Mouse (Mus musculus) olfactory bulb, adult 2 months (tissue): ENCODE measurements at regions not wholly inside any gene's neighbourhood (a gene's known extent, or its start where the extent isn't known, plus 50 kb on each side); places are given as distances from the start of the nearest gene placed in this dataset.

Experiments
- H3K27ac ChIP-seq: fragments of 200-500 bp; 2 replicates; pipeline ENCODE4 v1.5.1; 2012; ENCODE audit warnings: low read depth, low read length; ENCODE audit not compliant: insufficient read depth
- H3K4me1 ChIP-seq: fragments of 200-500 bp; 2 replicates; pipeline ENCODE4 v1.6.1; 2012; ENCODE audit warnings: low read length; ENCODE audit not compliant: control insufficient read depth, insufficient read depth
- H3K4me3 ChIP-seq: fragments of 200-500 bp; 2 replicates; pipeline ENCODE4 v1.5.1; 2012; ENCODE audit warnings: mild to moderate bottlenecking, low read depth, low read length, moderate library complexity; ENCODE audit not compliant: insufficient read depth
- CTCF ChIP-seq: fragments of 200-500 bp; IDR thresholded peaks from 2 replicates; pipeline ENCODE4 v1.5.1; 2012; ENCODE audit warnings: low read depth, mild to moderate bottlenecking, low read length, moderate library complexity; ENCODE audit not compliant: insufficient read depth
- POLR2A ChIP-seq: fragments of 200-500 bp; IDR thresholded peaks from 2 replicates; pipeline ENCODE4 v1.6.1; 2012; ENCODE audit warnings: mild to moderate bottlenecking, low read depth, low read length, moderate library complexity; ENCODE audit not compliant: insufficient read depth
- WGBS: fragments of 180-500 bp; shearing (Covaris S2); methylation state at CpG from one replicate; pipeline ENCODE4 v1.1.7; 2018; 5-methylcytosine and 5-hydroxymethylcytosine counted together

GRCm38 (mm10) chr3:78707687-78708086 lies 578.6 kb downstream of the Rapgef2 start:
- TF ChIP-seq POLR2A (no peak), CTCF (no peak)
- Histone ChIP-seq H3K27ac (no peak overlapping the region), H3K4me1 (no peaks in the 10 kb centered on the region), H3K4me3 (no peak overlapping the region)
- WGBS: 89% methylated on average over 1 of the region's 1 CpGs

- TF ChIP-seq POLR2A (no peak), CTCF (no peak)
- Histone ChIP-seq H3K4me3 (no peak overlapping the region), H3K4me1 (no peaks in the 10 kb centered on the region), H3K27ac (no peak overlapping the region)
- WGBS: 18% methylated on average over 5 of the region's 5 CpGs
Observed at GRCm38 (mm10) chr3:78698936-78699335, 587.4 kb downstream of the Rapgef2 start.

GRCm38 (mm10) chr3:78691499-78691898 lies 594.8 kb downstream of the Rapgef2 start:
- no peak overlapping the region for H3K27ac ChIP-seq
- TF ChIP-seq POLR2A (no peak), CTCF (no peak)
- H3K4me3 ChIP-seq: no peak overlapping the region
- H3K4me1 ChIP-seq: no peaks in the 10 kb centered on the region
- 37% methylated on average over 3 of the region's 3 CpGs for WGBS

DNA sequence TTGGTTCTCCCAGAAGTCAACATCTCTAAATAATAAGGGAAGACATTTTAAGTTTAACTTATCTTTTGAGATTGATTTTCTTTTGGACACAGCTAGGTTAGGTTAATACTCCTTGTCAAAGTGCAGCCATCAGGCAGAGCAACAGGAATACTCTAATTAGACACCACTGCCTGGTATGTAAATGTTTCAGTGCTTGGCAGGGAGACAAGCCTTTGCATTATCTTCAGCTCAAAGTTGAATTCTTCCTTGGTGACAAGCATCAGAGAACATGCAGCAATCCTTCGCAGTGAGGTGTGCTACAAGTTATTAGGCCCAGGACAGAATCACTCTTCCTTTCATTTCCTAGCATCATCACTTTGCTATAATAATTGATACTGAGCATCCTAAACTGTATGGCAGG lies 608.7 kb downstream of the Rapgef2 start:
- WGBS: 61% methylated on average over 1 of the region's 1 CpGs
- Histone ChIP-seq H3K27ac (no peak overlapping the region), H3K4me1 (no peaks in the 10 kb centered on the region), H3K4me3 (no peak overlapping the region)
- TF ChIP-seq POLR2A: no peak
- TF ChIP-seq CTCF: no peak

- TF ChIP-seq CTCF (no peak), POLR2A (no peak)
- H3K4me3 ChIP-seq: no peak overlapping the region
- no peaks in the 10 kb centered on the region for H3K4me1 ChIP-seq
- no peak overlapping the region for H3K27ac ChIP-seq
- 55% methylated on average over 2 of the region's 2 CpGs for WGBS
Observed at GRCm38 (mm10) chr3:78676806-78677205, 609.5 kb downstream of the Rapgef2 start.

DNA sequence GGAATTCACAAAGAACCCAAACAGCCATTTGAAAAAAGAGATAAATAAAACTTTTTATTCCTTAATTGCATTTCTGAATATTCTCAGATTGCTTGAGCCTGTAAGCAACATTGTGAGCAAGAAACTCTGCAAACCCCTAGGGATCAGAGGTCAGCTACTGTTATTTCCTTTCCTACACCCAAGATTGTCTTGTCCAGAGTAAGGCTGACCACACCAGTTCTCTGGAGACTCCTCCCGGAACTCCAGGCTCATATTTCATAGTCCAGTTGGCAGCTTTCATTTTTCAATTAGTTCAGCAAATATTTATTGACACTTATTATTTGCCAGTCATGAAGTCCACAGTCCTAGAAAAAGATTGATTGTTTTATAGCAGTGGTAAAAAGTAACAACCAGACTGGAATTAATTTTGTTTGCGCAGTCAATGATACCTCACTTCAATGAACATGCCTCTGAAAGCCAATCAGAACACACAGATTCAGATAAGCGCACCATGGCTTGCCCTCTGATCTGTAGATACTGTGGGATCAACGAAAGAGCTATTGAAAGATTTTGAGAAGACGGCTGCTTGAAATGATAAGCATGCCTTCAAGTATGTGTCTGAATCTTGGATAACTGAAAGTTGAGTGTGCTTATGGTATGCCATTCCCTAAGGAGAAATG lies 611.7 kb downstream of the Rapgef2 start:
- Histone ChIP-seq H3K27ac (no peak overlapping the region), H3K4me1 (no peaks in the 10 kb centered on the region), H3K4me3 (no peak overlapping the region)
- TF ChIP-seq CTCF (no peak), POLR2A (no peak)
- 88% methylated on average over 5 of the region's 5 CpGs for WGBS

- no peaks in the 10 kb centered on the region for H3K4me1 ChIP-seq
- H3K27ac ChIP-seq: no peak overlapping the region
- no peak for TF ChIP-seq POLR2A
- no peak for TF ChIP-seq CTCF
- H3K4me3 ChIP-seq: no peak overlapping the region
Observed at GRCm38 (mm10) chr3:78668050-78668449, 618.3 kb downstream of the Rapgef2 start.

- Histone ChIP-seq H3K27ac (no peak overlapping the region), H3K4me3 (no peak overlapping the region), H3K4me1 (no peaks in the 10 kb centered on the region)
- TF ChIP-seq CTCF (no peak), POLR2A (no peak)
- 77% methylated on average over 4 of the region's 4 CpGs for WGBS
Observed at GRCm38 (mm10) chr3:78667374-78668023, 618.8 kb downstream of the Rapgef2 start.

DNA sequence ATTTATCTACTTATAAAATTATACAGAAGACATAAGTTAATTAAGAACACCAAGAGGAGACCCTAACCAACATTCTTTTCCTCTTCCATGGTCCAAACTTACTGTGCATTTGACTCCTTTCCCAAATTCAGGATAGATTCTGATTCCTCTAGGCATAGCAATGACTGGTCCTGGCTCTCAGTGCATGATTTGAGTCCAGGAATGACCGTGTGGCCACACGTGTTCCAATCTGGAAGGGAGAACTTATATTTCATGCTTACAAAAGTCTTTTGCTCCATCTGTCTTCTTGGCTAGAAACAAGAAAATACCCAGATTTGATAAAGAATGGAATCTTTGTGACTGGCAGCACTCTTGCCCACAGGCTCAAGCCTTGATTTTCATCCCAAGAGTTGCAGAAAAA lies 638.2 kb downstream of the Rapgef2 start:
- TF ChIP-seq POLR2A: no peak
- TF ChIP-seq CTCF: no peak
- Histone ChIP-seq H3K4me1 (no peaks in the 10 kb centered on the region), H3K27ac (no peak overlapping the region), H3K4me3 (no peak overlapping the region)
- WGBS: 79% methylated on average over 2 of the region's 2 CpGs
